Mouse (Mus musculus) lung, adult 2 months (tissue): ENCODE results near the gene Camsap1.

Source experiments
- CTCF ChIP-seq: fragments of 200-500 bp; IDR thresholded peaks from 2 replicates; pipeline ENCODE4 v1.5.1; 2011; ENCODE audit warnings: mild to moderate bottlenecking, low read length, control low read depth; ENCODE audit not compliant: insufficient read depth
- POLR2A ChIP-seq: fragments of 200-500 bp; IDR thresholded peaks from 2 replicates; pipeline ENCODE4 v1.6.1; 2011; ENCODE audit warnings: low read depth, mild to moderate bottlenecking, control low read depth, low read length, borderline replicate concordance; ENCODE audit errors: extremely low read depth

- TF ChIP-seq CTCF = no peak
- no peak for TF ChIP-seq POLR2A
These were observed 34.2 kb upstream of the Camsap1 start for GRCm38 (mm10) chr2:26017326-26017725.
